Mouse (Mus musculus): Measurements from ENCODE around the gene Il12a. TPM values are rescaled to one million over a fixed set of nuclear protein-coding genes. Genes with fewer than 3 reads are reported as not detected.

Gene Il12a
- total and polyA plus RNA-seq, 3 experiments, result 3.8 to 12.3 (median 11.2) TPM

- H3K9me3 ChIP-seq (replicated peaks; ENCODE audit: low read length), result peaks cover 3% of the 10 kb centered on the region
- H3K27ac ChIP-seq (ENCODE audit: insufficient read depth, low read depth), result no peak overlapping the region
- no peak overlapping the region for H3K9ac ChIP-seq (ENCODE audit: insufficient read depth, low read depth)
- no peaks in the 10 kb centered on the region for H3K27me3 ChIP-seq (replicated peaks)
- H3K4me1 ChIP-seq (ENCODE audit: control insufficient read depth in 1 of 2, insufficient read depth in 2 of 2), result peaks cover 2 to 36% of the 10 kb centered on the region in 2 experiments; a peak in 2 of 4 replicates
- H3K4me3 ChIP-seq (replicated peaks in 1 of 3; ENCODE audit: low read depth in 2 of 3, low read length in 2 of 3, poor library complexity in 1 of 3), result no peak overlapping the region
- no peak overlapping the region for H3K4me2 ChIP-seq (ENCODE audit: insufficient read depth, low read depth, poor library complexity, severe bottlenecking)
- DNase-seq (ENCODE audit: extremely low read depth), result no peak
- H3K79me2 ChIP-seq (replicated peaks; ENCODE audit: control insufficient read depth, extremely low read depth, insufficient read depth, poor library complexity, severe bottlenecking), result no peaks in the 10 kb centered on the region
- H3K36me3 ChIP-seq (replicated peaks in 1 of 2; ENCODE audit: control insufficient read depth in 1 of 2, insufficient read depth in 1 of 2, low read length in 1 of 2), result no peaks in the 10 kb centered on the region
- in situ Hi-C loops (cut with MboI; ENCODE audit: low pct_ligation_motif_present, low pct_unique_long_range_greater_than_20kb, low sequenced_read_pairs) (loop anchor here (25.0 kb wide), 1 partner anchor 646 kb away; the partner anchor contains the start of gene Schip1), dilution Hi-C loops (cut with MboI; ENCODE audit: extremely low pct_ligation_motif_present, extremely low pct_unique_long_range_greater_than_20kb, low sequenced_read_pairs) (no loop called here)
- TF ChIP-seq RAD21 (IDR thresholded peaks at IDR 0.05; ENCODE audit: low read depth, low read length), result peak; percentile 17
- TF ChIP-seq POLR2A (IDR thresholded peaks at IDR 0.05; ENCODE audit: low read depth, low read length), result no peak
- no peak for TF ChIP-seq ETS1 (conservative IDR thresholded peaks at IDR 0.05; ENCODE audit: low read depth, low read length)
- TF ChIP-seq CTCF (conservative IDR thresholded peaks at IDR 0.05 in 1 of 2, IDR thresholded peaks at IDR 0.05 in 1 of 2; ENCODE audit: low read depth in 2 of 2, low read length in 2 of 2), result peak in 1 of 2 experiments; percentile 40; a peak in 2 of 4 replicates
Observed at GRCm38 (mm10) chr3:68708230-68708629, 17.8 kb downstream of the Il12a start.

GRCm38 (mm10) chr3:68709198-68709797 lies 18.9 kb downstream of the Il12a start:
- Histone ChIP-seq H3K79me2 (replicated peaks; ENCODE audit: control insufficient read depth, extremely low read depth, insufficient read depth, poor library complexity, severe bottlenecking) (no peaks in the 10 kb centered on the region), H3K4me2 (ENCODE audit: insufficient read depth, low read depth, poor library complexity, severe bottlenecking) (no peak overlapping the region), H3K27ac (ENCODE audit: insufficient read depth, low read depth) (no peak overlapping the region), H3K4me3 (replicated peaks in 1 of 3; ENCODE audit: low read depth in 2 of 3, low read length in 2 of 3, poor library complexity in 1 of 3) (no peak overlapping the region), H3K27me3 (replicated peaks) (no peaks in the 10 kb centered on the region), H3K9me3 (replicated peaks; ENCODE audit: low read length) (peaks cover 3% of the 10 kb centered on the region), H3K9ac (ENCODE audit: insufficient read depth, low read depth) (no peak overlapping the region), H3K4me1 (ENCODE audit: control insufficient read depth in 1 of 2, insufficient read depth in 2 of 2) (peaks cover 2 to 37% of the 10 kb centered on the region in 2 experiments; a peak in 2 of 4 replicates), H3K36me3 (replicated peaks in 1 of 2; ENCODE audit: control insufficient read depth in 1 of 2, insufficient read depth in 1 of 2, low read length in 1 of 2) (no peaks in the 10 kb centered on the region)
- dilution Hi-C loops (cut with MboI; ENCODE audit: extremely low pct_ligation_motif_present, extremely low pct_unique_long_range_greater_than_20kb, low sequenced_read_pairs) (no loop called here), in situ Hi-C loops (cut with MboI; ENCODE audit: low pct_ligation_motif_present, low pct_unique_long_range_greater_than_20kb, low sequenced_read_pairs) (loop anchor here (25.0 kb wide), 1 partner anchor 647 kb away; the partner anchor contains the start of gene Schip1)
- DNase-seq (ENCODE audit: extremely low read depth), result peak; percentile 75
- TF ChIP-seq ELF1 (IDR thresholded peaks at IDR 0.05; ENCODE audit: low read depth, low read length) (no peak; the same call in 1 of the 2 replicates), ZKSCAN1 (IDR thresholded peaks at IDR 0.05; ENCODE audit: borderline replicate concordance, low read depth, low read length) (no peak), USF1 (IDR thresholded peaks at IDR 0.05; ENCODE audit: low read depth, low read length) (no peak), NELFE (IDR thresholded peaks at IDR 0.05; ENCODE audit: low read depth, low read length) (no peak; the same call in 1 of the 2 replicates), TCF12 (IDR thresholded peaks at IDR 0.05; ENCODE audit: low read depth, low read length) (no peak), UBTF (IDR thresholded peaks at IDR 0.05; ENCODE audit: low read depth, low read length) (no peak), BHLHE40 (IDR thresholded peaks at IDR 0.05; ENCODE audit: low read depth, low read length) (peak; percentile 53; the same call in 1 of the 2 replicates), NRF1 (IDR thresholded peaks at IDR 0.05; ENCODE audit: low read depth, low read length) (no peak), ZNF384 (IDR thresholded peaks at IDR 0.05; ENCODE audit: low read depth, low read length) (no peak), POLR2AphosphoS2 (IDR thresholded peaks at IDR 0.05; ENCODE audit: low read depth, low read length) (no peak), MXI1 (IDR thresholded peaks at IDR 0.05; ENCODE audit: low read depth, low read length) (peak; percentile 55; the same call in 1 of the 2 replicates), EP300 (IDR thresholded peaks at IDR 0.05; ENCODE audit: low read length) (peak; percentile 58; the same call in 1 of the 2 replicates), CHD2 (IDR thresholded peaks at IDR 0.05; ENCODE audit: low read length) (0 out of 2 replicates have a peak, but pooled peaks have one; percentile 26), MYC (IDR thresholded peaks at IDR 0.05; ENCODE audit: low read depth, low read length) (no peak), JUN (IDR thresholded peaks at IDR 0.05; ENCODE audit: insufficient read depth, low read depth, low read length) (no peak; the same call in 1 of the 2 replicates), MAX (IDR thresholded peaks at IDR 0.05; ENCODE audit: low read length) (no peak), PAX5 (IDR thresholded peaks at IDR 0.05; ENCODE audit: low read length) (no peak), RCOR1 (conservative IDR thresholded peaks at IDR 0.05; ENCODE audit: low read depth, low read length) (no peak), JUND (conservative IDR thresholded peaks at IDR 0.05; ENCODE audit: low read depth, low read length) (0 out of 2 replicates have a peak, but pooled peaks have one; percentile 45), ZC3H11A (IDR thresholded peaks at IDR 0.05; ENCODE audit: low read depth, low read length) (peak; percentile 84), GABPA (IDR thresholded peaks at IDR 0.05; ENCODE audit: insufficient replicate concordance, low read depth, low read length) (no peak), SIN3A (IDR thresholded peaks at IDR 0.05; ENCODE audit: low read length) (peak; percentile 63; the same call in 1 of the 2 replicates), HCFC1 (IDR thresholded peaks at IDR 0.05; ENCODE audit: low read depth, low read length) (no peak), CTCF (conservative IDR thresholded peaks at IDR 0.05 in 1 of 2, IDR thresholded peaks at IDR 0.05 in 1 of 2; ENCODE audit: low read depth in 2 of 2, low read length in 2 of 2) (peak; percentile 86 to 97), MAFK (IDR thresholded peaks at IDR 0.05; ENCODE audit: insufficient replicate concordance, low read length) (peak; percentile 51; the same call in 1 of the 2 replicates), IRF4 (IDR thresholded peaks at IDR 0.05; ENCODE audit: low read depth, low read length) (peak; percentile 63), E2F4 (IDR thresholded peaks at IDR 0.05; ENCODE audit: insufficient replicate concordance, low read depth, low read length) (no peak), ETS1 (conservative IDR thresholded peaks at IDR 0.05; ENCODE audit: low read depth, low read length) (peak; percentile 52; the same call in 1 of the 2 replicates), MAZ (IDR thresholded peaks at IDR 0.05; ENCODE audit: low read depth, low read length) (0 out of 2 replicates have a peak, but pooled peaks have one; percentile 46)

Measured in CH12.LX (cell line).